Mouse (Mus musculus): ENCODE results near the gene Rpl23. TPM values are rescaled to one million over a fixed set of nuclear protein-coding genes. Genes with fewer than 3 reads are reported as not detected.

The Rpl23 gene
- polyA plus RNA-seq, 1 experiment from 2014 or later = 842 TPM

DNA sequence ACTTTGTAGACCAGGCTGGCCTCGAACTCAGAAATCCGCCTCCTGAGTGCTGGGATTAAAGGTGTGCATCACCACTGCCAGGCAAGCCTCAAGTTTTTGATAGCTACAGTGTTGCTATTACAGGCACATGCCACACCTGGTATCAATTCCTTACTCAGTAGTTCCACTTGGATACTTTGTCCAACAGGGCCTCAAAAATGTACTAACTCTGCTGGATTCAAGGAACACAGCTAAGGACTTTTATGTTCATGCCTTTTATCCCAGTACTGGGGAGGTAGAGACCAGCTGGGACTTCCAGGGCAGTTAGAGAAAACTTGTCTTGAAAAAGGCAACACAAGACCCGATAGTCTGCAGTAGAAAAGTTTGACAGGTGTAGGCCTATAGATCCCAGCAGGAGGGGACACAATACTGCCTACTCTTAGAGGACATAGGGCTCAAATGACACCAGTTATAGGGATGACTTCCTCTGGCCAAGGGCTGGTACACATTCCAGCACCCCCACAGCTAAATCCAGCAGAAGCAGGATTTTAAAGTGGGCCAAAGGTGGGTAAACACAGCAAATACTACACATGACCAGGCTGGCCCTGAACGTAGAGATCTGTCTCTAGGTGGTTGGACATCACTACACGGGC lies 5.6 kb downstream of the Rpl23 start:
- H3K9ac ChIP-seq (ENCODE audit: low read depth, low read length) = no peak overlapping the region
- peaks cover 11% of the 10 kb centered on the region for H3K4me1 ChIP-seq (replicated peaks; ENCODE audit: control insufficient read depth, insufficient read depth, low read length)
- no peaks in the 10 kb centered on the region for H3K27me3 ChIP-seq (replicated peaks; ENCODE audit: control insufficient read depth, insufficient read depth, low read length)
- H3K36me3 ChIP-seq (ENCODE audit: control insufficient read depth, insufficient read depth, low read length) = peaks cover 44% of the 10 kb centered on the region
- 60% methylated on average over 5 of the region's 5 CpGs for WGBS
- ATAC-seq (replicated peaks; ENCODE audit: low FRiP score) = peak; percentile 54
- H3K4me2 ChIP-seq = no peak overlapping the region
- DNase-seq (ENCODE audit: low spot score) = peak; percentile 46
- no peaks in the 10 kb centered on the region for H3K9me3 ChIP-seq (ENCODE audit: control insufficient read depth, low read length)
- peak overlapping the region; percentile 45; the same call in 1 of the 2 replicates for H3K27ac ChIP-seq (ENCODE audit: low read depth, low read length)
- no peak overlapping the region for H3K4me3 ChIP-seq (ENCODE audit: low read depth, low read length)

DNA sequence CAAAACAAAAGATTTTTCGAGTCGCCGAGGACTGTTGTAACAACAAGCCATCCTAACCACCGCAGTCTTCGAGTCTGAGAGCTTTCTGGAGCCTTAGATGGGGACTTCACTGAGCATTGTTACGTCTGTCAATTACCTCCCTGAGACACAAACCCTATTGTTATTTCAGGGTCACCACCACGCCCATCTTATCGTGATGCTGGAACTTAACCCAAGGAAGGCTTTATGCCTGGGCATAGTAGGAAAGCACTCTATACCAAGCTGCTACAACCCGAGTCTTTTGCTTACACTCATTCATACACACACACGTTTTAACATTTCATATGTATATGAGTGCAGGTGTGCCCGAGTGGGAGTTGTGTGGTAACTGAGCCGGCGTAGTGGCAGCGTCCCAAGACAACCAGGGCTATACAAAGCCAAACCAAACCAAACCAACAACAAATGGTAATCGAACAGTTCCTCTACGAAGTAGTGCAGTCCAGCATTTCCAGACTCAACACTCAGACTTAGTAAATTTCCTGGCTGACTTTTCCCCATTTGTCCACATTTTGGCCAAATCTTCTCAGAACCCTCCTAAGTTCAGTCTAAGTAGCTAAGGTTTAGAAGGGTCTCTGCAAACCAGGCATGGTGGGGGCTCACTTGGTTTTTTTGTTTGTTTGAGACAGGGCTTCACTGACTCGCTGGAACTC lies 6.3 kb downstream of the Rpl23 start, which contains the start of gene 1700001P01Rik:
1700001P01Rik (minus strand) TSS at position 111 of the 689 bp plus-strand sequence.
- no peaks in the 10 kb centered on the region for H3K27me3 ChIP-seq (replicated peaks; ENCODE audit: control insufficient read depth, insufficient read depth, low read length)
- no peaks in the 10 kb centered on the region for H3K9me3 ChIP-seq (ENCODE audit: control insufficient read depth, low read length)
- no peak within 1 kb of the TSS for H3K4me3 ChIP-seq (ENCODE audit: low read depth, low read length)
- no peak within 1 kb of the TSS for H3K9ac ChIP-seq (ENCODE audit: low read depth, low read length)
- peak; percentile 2 for ATAC-seq (replicated peaks; ENCODE audit: low FRiP score)
- H3K27ac ChIP-seq (ENCODE audit: low read depth, low read length) = peak within 1 kb of the TSS; percentile 45; the same call in 1 of the 2 replicates
- peaks cover 43% of the 10 kb centered on the region for H3K36me3 ChIP-seq (ENCODE audit: control insufficient read depth, insufficient read depth, low read length)
- H3K4me2 ChIP-seq = no peak within 1 kb of the TSS
- DNase-seq (ENCODE audit: low spot score) = peak; percentile 43
- WGBS = 47% methylated on average over 17 of the region's 17 CpGs
- peaks cover 10% of the 10 kb centered on the region for H3K4me1 ChIP-seq (replicated peaks; ENCODE audit: control insufficient read depth, insufficient read depth, low read length)

DNA sequence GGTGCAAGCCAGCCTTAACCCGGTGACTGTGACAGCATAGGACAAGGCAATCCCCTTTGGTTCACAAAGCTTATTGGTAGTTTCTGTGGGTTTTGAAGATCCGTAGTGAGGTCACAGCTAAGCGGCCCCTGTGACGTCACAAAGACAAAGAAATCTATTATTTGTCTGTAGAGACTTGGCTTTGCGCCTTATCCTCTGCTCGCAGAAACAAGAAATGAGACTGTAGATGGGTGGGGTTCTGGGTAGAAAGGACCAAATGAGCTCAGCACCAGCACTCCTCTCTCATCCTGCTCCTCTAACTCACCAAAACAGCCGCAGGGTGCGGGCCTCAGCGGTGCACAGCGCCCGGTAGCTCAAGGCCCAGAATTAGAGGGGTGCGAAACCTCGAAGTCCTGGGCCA lies 7.1 kb downstream of the Rpl23 start:
- peaks cover 3% of the 10 kb centered on the region for H3K4me1 ChIP-seq (replicated peaks; ENCODE audit: control insufficient read depth, insufficient read depth, low read length)
- H3K4me2 ChIP-seq = no peak overlapping the region
- no peaks in the 10 kb centered on the region for H3K27me3 ChIP-seq (replicated peaks; ENCODE audit: control insufficient read depth, insufficient read depth, low read length)
- peaks cover 35% of the 10 kb centered on the region for H3K36me3 ChIP-seq (ENCODE audit: control insufficient read depth, insufficient read depth, low read length)
- no peak overlapping the region for H3K9ac ChIP-seq (ENCODE audit: low read depth, low read length)
- H3K27ac ChIP-seq (ENCODE audit: low read depth, low read length) = no peak overlapping the region
- no peak; the same call in 1 of the 2 replicates for ATAC-seq (replicated peaks; ENCODE audit: low FRiP score)
- H3K9me3 ChIP-seq (ENCODE audit: control insufficient read depth, low read length) = no peaks in the 10 kb centered on the region
- DNase-seq (ENCODE audit: low spot score) = no peak
- 79% methylated on average over 13 of the region's 13 CpGs for WGBS
- no peak overlapping the region for H3K4me3 ChIP-seq (ENCODE audit: low read depth, low read length)

DNA sequence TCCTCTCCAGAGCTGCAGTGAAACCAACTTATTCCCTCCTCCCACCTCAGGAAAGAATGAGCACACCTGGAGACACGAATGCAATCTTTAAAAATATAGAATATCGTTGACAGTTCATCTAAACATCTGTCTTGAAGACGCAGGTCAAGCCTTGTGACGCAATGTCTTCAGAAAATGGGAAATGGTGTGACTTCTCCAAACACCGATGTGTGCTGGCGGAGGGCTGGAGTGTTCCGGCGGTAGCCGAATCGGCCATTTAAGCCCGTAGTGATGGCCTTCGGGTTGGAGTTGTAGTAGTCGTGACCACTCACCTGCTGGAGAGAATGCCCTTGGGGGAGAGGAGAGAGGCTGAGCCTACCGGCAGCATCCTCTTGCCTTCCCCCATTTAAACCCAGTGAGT lies 10.8 kb downstream of the Rpl23 start:
- DNase-seq (ENCODE audit: low spot score) (no peak), ATAC-seq (replicated peaks; ENCODE audit: low FRiP score) (no peak)
- 71% methylated on average over 14 of the region's 14 CpGs for WGBS
- no peak overlapping the region for H3K4me2 ChIP-seq
- H3K9me3 ChIP-seq (ENCODE audit: control insufficient read depth, low read length) = no peaks in the 10 kb centered on the region
- no peak overlapping the region for H3K4me3 ChIP-seq (ENCODE audit: low read depth, low read length)
- no peak overlapping the region for H3K27ac ChIP-seq (ENCODE audit: low read depth, low read length)
- no peaks in the 10 kb centered on the region for H3K36me3 ChIP-seq (ENCODE audit: control insufficient read depth, insufficient read depth, low read length)
- no peaks in the 10 kb centered on the region for H3K27me3 ChIP-seq (replicated peaks; ENCODE audit: control insufficient read depth, insufficient read depth, low read length)
- H3K9ac ChIP-seq (ENCODE audit: low read depth, low read length) = no peak overlapping the region
- no peaks in the 10 kb centered on the region for H3K4me1 ChIP-seq (replicated peaks; ENCODE audit: control insufficient read depth, insufficient read depth, low read length)

DNA sequence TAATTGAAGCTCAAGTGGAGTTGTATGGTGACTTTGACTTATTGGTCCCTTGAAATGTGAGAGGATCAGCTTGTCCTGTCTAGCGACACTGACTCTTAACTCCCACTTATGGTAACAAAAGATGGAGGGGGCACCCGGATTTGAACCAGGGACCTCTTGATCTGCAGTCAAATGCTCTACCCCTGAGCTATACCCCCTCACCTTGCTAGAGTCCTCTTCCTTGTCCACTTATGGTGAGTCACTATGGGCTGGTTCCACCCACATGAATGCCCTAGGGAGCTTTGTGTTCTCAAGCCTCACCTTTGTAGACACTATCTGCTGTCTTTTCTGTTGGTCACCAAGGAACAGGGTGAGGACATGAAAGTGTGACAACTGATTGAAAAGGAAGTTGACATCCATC lies 12.5 kb downstream of the Rpl23 start:
- H3K4me1 ChIP-seq (replicated peaks; ENCODE audit: control insufficient read depth, insufficient read depth, low read length) = peaks cover 11% of the 10 kb centered on the region
- no peak overlapping the region for H3K27ac ChIP-seq (ENCODE audit: low read depth, low read length)
- no peak overlapping the region for H3K4me2 ChIP-seq
- H3K9ac ChIP-seq (ENCODE audit: low read depth, low read length) = no peak overlapping the region
- H3K27me3 ChIP-seq (replicated peaks; ENCODE audit: control insufficient read depth, insufficient read depth, low read length) = no peaks in the 10 kb centered on the region
- no peak overlapping the region for H3K4me3 ChIP-seq (ENCODE audit: low read depth, low read length)
- 33% methylated on average over 2 of the region's 2 CpGs for WGBS
- no peak for ATAC-seq (replicated peaks; ENCODE audit: low FRiP score)
- no peak for DNase-seq (ENCODE audit: low spot score)
- H3K9me3 ChIP-seq (ENCODE audit: control insufficient read depth, low read length) = no peaks in the 10 kb centered on the region
- H3K36me3 ChIP-seq (ENCODE audit: control insufficient read depth, insufficient read depth, low read length) = no peaks in the 10 kb centered on the region

DNA sequence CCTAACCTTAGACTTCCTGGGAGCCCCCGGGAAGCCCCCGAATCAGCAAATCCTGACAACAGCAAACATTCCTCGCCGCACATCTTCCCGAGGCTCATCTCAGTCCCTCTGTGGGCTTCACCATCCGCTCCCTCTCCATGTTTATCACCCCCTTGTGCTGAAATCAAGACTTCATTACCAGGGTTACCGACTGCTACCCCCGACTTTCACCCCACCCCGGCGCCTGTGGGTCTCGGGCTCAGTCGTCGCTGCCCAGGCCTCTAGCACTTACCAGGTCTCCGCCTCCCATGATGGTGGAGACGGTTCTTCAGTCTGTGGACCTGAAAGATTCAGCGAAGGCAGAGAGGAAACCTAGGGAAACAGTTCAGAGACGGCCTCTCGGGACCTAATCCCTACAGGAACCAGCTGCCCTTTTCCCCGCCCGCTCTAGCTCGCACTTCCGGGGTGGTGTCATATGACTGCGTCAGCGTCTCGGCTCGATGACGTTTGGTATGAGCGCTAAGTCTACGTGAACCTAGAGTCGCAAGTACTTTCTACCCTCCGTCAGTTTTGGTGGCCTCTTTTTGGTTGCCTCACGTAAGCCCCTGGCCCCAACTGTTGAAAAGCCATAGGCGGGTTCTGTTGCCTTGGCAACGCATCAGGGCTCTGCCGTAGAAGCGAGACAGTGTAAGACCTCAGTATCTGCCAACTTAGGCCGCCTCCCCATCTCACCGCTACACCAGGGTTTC lies 15.9 kb downstream of the Rpl23 start, which contains the start of gene Cwc25:
Cwc25 (minus strand) TSS at position 403 of the 728 bp plus-strand sequence.
- H3K9ac ChIP-seq (ENCODE audit: low read depth, low read length) = peak within 1 kb of the TSS; percentile 82
- peaks cover 11% of the 10 kb centered on the region for H3K4me1 ChIP-seq (replicated peaks; ENCODE audit: control insufficient read depth, insufficient read depth, low read length)
- peak within 1 kb of the TSS; percentile 67 for H3K4me2 ChIP-seq
- peak within 1 kb of the TSS; percentile 81 for H3K4me3 ChIP-seq (ENCODE audit: low read depth, low read length)
- WGBS = under 1% methylated on average over 38 of the region's 38 CpGs
- H3K36me3 ChIP-seq (ENCODE audit: control insufficient read depth, insufficient read depth, low read length) = peaks cover 8% of the 10 kb centered on the region; the same call in 1 of the 2 replicates
- ATAC-seq (replicated peaks; ENCODE audit: low FRiP score) (peak; percentile 93), DNase-seq (ENCODE audit: low spot score) (peak; percentile 96)
- peak within 1 kb of the TSS; percentile 88 for H3K27ac ChIP-seq (ENCODE audit: low read depth, low read length)
- H3K9me3 ChIP-seq (ENCODE audit: control insufficient read depth, low read length) = no peaks in the 10 kb centered on the region
- H3K27me3 ChIP-seq (replicated peaks; ENCODE audit: control insufficient read depth, insufficient read depth, low read length) = no peaks in the 10 kb centered on the region

DNA sequence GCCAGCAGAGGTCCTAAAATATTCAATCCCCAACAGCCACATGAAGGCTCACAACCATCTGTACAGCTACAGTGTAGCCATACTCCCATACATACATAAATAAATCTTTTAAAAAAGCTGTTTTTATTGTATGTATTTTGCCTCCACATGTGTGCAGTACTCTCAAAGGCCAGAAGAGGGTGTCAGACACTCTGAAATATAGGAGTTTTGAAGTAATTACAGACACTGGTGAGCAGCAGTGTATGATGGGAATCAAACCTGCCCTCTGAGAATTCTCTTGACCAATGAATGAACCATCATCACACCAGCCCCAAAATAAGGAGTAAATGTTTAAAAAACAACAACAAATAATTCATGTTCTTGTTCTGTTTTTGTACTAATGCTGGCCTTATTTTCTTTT lies 20.6 kb downstream of the Rpl23 start:
- peaks cover 15% of the 10 kb centered on the region; the same call in 1 of the 2 replicates for H3K36me3 ChIP-seq (ENCODE audit: control insufficient read depth, insufficient read depth, low read length)

DNA sequence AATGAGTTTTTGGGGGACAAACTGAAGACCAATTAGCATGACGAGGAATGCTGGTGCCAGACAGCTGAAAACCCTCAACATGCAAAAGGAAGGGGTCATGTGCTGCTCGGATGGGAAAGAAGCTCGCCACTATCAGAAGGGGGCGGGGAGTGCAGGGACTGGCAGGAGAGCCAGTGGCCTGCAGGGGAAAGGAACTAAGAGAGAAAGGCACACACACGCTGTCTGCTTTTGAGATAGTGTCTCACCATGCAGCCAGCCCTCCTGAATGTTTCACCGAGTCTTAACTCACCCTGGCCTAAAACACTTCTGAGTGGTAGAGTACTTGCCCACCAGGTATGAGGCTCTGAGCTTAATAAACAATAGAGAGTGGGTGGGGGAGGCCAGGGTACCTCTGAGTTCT lies 23.3 kb downstream of the Rpl23 start:
- no peaks in the 10 kb centered on the region for H3K9me3 ChIP-seq (ENCODE audit: control insufficient read depth, low read length)
- no peaks in the 10 kb centered on the region for H3K27me3 ChIP-seq (replicated peaks; ENCODE audit: control insufficient read depth, insufficient read depth, low read length)
- no peaks in the 10 kb centered on the region; the same call in 1 of the 2 replicates for H3K4me1 ChIP-seq (replicated peaks; ENCODE audit: control insufficient read depth, insufficient read depth, low read length)
- no peak overlapping the region for H3K27ac ChIP-seq (ENCODE audit: low read depth, low read length)
- H3K9ac ChIP-seq (ENCODE audit: low read depth, low read length) = no peak overlapping the region
- DNase-seq (ENCODE audit: low spot score) = no peak
- 77% methylated on average over 6 of the region's 6 CpGs for WGBS
- no peak for ATAC-seq (replicated peaks; ENCODE audit: low FRiP score)
- peaks cover 19% of the 10 kb centered on the region for H3K36me3 ChIP-seq (ENCODE audit: control insufficient read depth, insufficient read depth, low read length)
- no peak overlapping the region for H3K4me3 ChIP-seq (ENCODE audit: low read depth, low read length)
- no peak overlapping the region for H3K4me2 ChIP-seq

More for the DNA sequence above, 20.6 kb downstream of the Rpl23 start:
- Histone ChIP-seq H3K4me1 (replicated peaks; ENCODE audit: control insufficient read depth, insufficient read depth, low read length) (peaks cover 11% of the 10 kb centered on the region), H3K4me3 (ENCODE audit: low read depth, low read length) (no peak overlapping the region), H3K4me2 (no peak overlapping the region), H3K9me3 (ENCODE audit: control insufficient read depth, low read length) (no peaks in the 10 kb centered on the region), H3K27ac (ENCODE audit: low read depth, low read length) (no peak overlapping the region), H3K9ac (ENCODE audit: low read depth, low read length) (no peak overlapping the region), H3K27me3 (replicated peaks; ENCODE audit: control insufficient read depth, insufficient read depth, low read length) (no peaks in the 10 kb centered on the region)
- ATAC-seq (replicated peaks; ENCODE audit: low FRiP score) (no peak), DNase-seq (ENCODE audit: low spot score) (no peak)

Measured in liver, embryonic 11.5 days (tissue).